Mouse (Mus musculus) small intestine, adult 2 months (tissue): ENCODE results near the gene Hells.

Source experiments
- CTCF ChIP-seq: fragments of 200-500 bp; IDR thresholded peaks from 2 replicates; pipeline ENCODE4 v1.5.1; 2012; ENCODE audit warnings: low read depth, mild to moderate bottlenecking, control low read depth, inconsistent platforms, low read length, moderate library complexity, mixed read lengths; ENCODE audit not compliant: insufficient replicate concordance, insufficient read length; ENCODE audit errors: extremely low read depth
- POLR2A ChIP-seq: fragments of 200-500 bp; IDR thresholded peaks from 2 replicates; pipeline ENCODE4 v1.6.1; 2012; ENCODE audit warnings: low read depth, mild to moderate bottlenecking, control low read depth, inconsistent platforms, low read length, moderate library complexity

- TF ChIP-seq CTCF (no peak), POLR2A (no peak)
Observed at GRCm38 (mm10) chr19:38981966-38982365, 51.3 kb downstream of the Hells start.
